Mouse (Mus musculus): ENCODE measurements around the gene Ect2.

GRCm38 (mm10) chr3:27081229-27082060 is 72.2 kb downstream of the Ect2 start:
- TF ChIP-seq CTCF (IDR thresholded peaks at IDR 0.05; ENCODE audit: low read depth, low read length): no peak
- no peak for TF ChIP-seq POLR2A (IDR thresholded peaks at IDR 0.05; ENCODE audit: extremely low read depth, insufficient read depth, low read length)

Measured in liver, adult 2 months (tissue).